Mouse (Mus musculus): ENCODE data around the gene Dpy30.

The Dpy30 gene

GRCm38 (mm10) chr17:74294426-74295025, 29.2 kb downstream of the Dpy30 start:
- DNase-seq = peak; percentile 65

GRCm38 (mm10) chr17:74293687-74294425, 29.9 kb downstream of the Dpy30 start:
- no peak for DNase-seq

GRCm38 (mm10) chr17:74291640-74292361, 31.9 kb downstream of the Dpy30 start:
- no peak for DNase-seq

- DNase-seq = no peak
These were observed 32.9 kb downstream of the Dpy30 start for GRCm38 (mm10) chr17:74290869-74291268.

GRCm38 (mm10) chr17:74290198-74290597, 33.5 kb downstream of the Dpy30 start:
- no peak for DNase-seq

GRCm38 (mm10) chr17:74288626-74289025, 35.1 kb downstream of the Dpy30 start:
- no peak for DNase-seq

- no peak for DNase-seq
These were observed 37.5 kb downstream of the Dpy30 start for GRCm38 (mm10) chr17:74286140-74286730.

GRCm38 (mm10) chr17:74285730-74286129, 38.0 kb downstream of the Dpy30 start:
- no peak for DNase-seq

GRCm38 (mm10) chr17:74284397-74285115, 39.2 kb downstream of the Dpy30 start:
- no peak for DNase-seq

GRCm38 (mm10) chr17:74282024-74282423, 41.7 kb downstream of the Dpy30 start:
- DNase-seq = no peak

- DNase-seq = no peak
These were observed 44.5 kb downstream of the Dpy30 start for GRCm38 (mm10) chr17:74278966-74279869.

- no peak for DNase-seq
These were observed 49.3 kb downstream of the Dpy30 start for GRCm38 (mm10) chr17:74274471-74274870.

GRCm38 (mm10) chr17:74272683-74273205, 51.0 kb downstream of the Dpy30 start:
- DNase-seq = no peak

GRCm38 (mm10) chr17:74271541-74272268, 52.0 kb downstream of the Dpy30 start:
- no peak for DNase-seq

GRCm38 (mm10) chr17:74270205-74270604, 53.5 kb downstream of the Dpy30 start:
- DNase-seq = no peak

- no peak for DNase-seq
These were observed 56.1 kb downstream of the Dpy30 start for GRCm38 (mm10) chr17:74267415-74268180.

GRCm38 (mm10) chr17:74265636-74266035, 58.1 kb downstream of the Dpy30 start:
- DNase-seq = no peak

GRCm38 (mm10) chr17:74265156-74265505, 58.6 kb downstream of the Dpy30 start:
- DNase-seq = no peak

- DNase-seq = no peak
These were observed 59.2 kb downstream of the Dpy30 start for GRCm38 (mm10) chr17:74264333-74265155.
